Mouse (Mus musculus) embryonic fibroblast, embryonic 13.5 days (primary cell): ENCODE measurements around the gene Prima1.

Experiments
- CTCF ChIP-seq: IDR thresholded peaks from 2 replicates; pipeline ENCODE4 v1.5.1; 2011; ENCODE audit warnings: mild to moderate bottlenecking, control low read depth, low read length, moderate library complexity, borderline replicate concordance; ENCODE audit not compliant: insufficient read depth
- POLR2A ChIP-seq: IDR thresholded peaks from 2 replicates; pipeline ENCODE4 v1.6.1; 2011; ENCODE audit warnings: low read depth, mild to moderate bottlenecking, control low read depth, low read length, moderate library complexity

GRCm38 (mm10) chr12:103214797-103215196 lies 27.2 kb downstream of the Prima1 start:
- no peak for TF ChIP-seq CTCF
- no peak for TF ChIP-seq POLR2A
